Mouse (Mus musculus): ENCODE results near the gene Chsy1. TPM values are rescaled to one million over a fixed set of nuclear protein-coding genes. Genes with fewer than 3 reads are reported as not detected.

Gene Chsy1
- polyA plus RNA-seq, 1 experiment from 2014 or later = 13.4 TPM

- ATAC-seq (replicated peaks; ENCODE audit: insufficient number of reproducible peaks, insufficient read depth, low FRiP score, low read depth) = no peak
- Histone ChIP-seq H3K27ac (peak overlapping the region; percentile 7; the same call in 1 of the 2 replicates), H3K9ac (no peak overlapping the region), H3K4me3 (no peak overlapping the region), H3K9me3 (replicated peaks) (no peaks in the 10 kb centered on the region), H3K36me3 (no peaks in the 10 kb centered on the region), H3K4me1 (replicated peaks) (peaks cover 31% of the 10 kb centered on the region), H3K27me3 (no peaks in the 10 kb centered on the region), H3K4me2 (no peak overlapping the region)
- WGBS = 61% methylated on average over 3 of the region's 3 CpGs
Measured at GRCm38 (mm10) chr7:66140095-66140494, 30.8 kb downstream of the Chsy1 start.

GRCm38 (mm10) chr7:66140923-66141570 lies 31.7 kb downstream of the Chsy1 start:
- Histone ChIP-seq H3K36me3 (no peaks in the 10 kb centered on the region), H3K4me3 (no peak overlapping the region), H3K27me3 (no peaks in the 10 kb centered on the region), H3K4me1 (replicated peaks) (peaks cover 27% of the 10 kb centered on the region), H3K27ac (peak overlapping the region; percentile 24; the same call in 1 of the 2 replicates), H3K4me2 (no peak overlapping the region), H3K9ac (no peak overlapping the region), H3K9me3 (replicated peaks) (no peaks in the 10 kb centered on the region)
- ATAC-seq (replicated peaks; ENCODE audit: insufficient number of reproducible peaks, insufficient read depth, low FRiP score, low read depth) = no peak
- 75% methylated on average over 4 of the region's 4 CpGs for WGBS

GRCm38 (mm10) chr7:66142514-66142913 lies 33.2 kb downstream of the Chsy1 start:
- Histone ChIP-seq H3K9ac (no peak overlapping the region), H3K9me3 (replicated peaks) (no peaks in the 10 kb centered on the region), H3K4me1 (replicated peaks) (peaks cover 20% of the 10 kb centered on the region), H3K36me3 (no peaks in the 10 kb centered on the region), H3K27ac (no peak overlapping the region), H3K4me2 (no peak overlapping the region), H3K27me3 (no peaks in the 10 kb centered on the region), H3K4me3 (no peak overlapping the region)
- 82% methylated on average over 7 of the region's 7 CpGs for WGBS
- ATAC-seq (replicated peaks; ENCODE audit: insufficient number of reproducible peaks, insufficient read depth, low FRiP score, low read depth) = no peak

GRCm38 (mm10) chr7:66144543-66144942 lies 35.2 kb downstream of the Chsy1 start:
- no peak overlapping the region for H3K4me3 ChIP-seq
- no peaks in the 10 kb centered on the region for H3K27me3 ChIP-seq
- H3K4me2 ChIP-seq = no peak overlapping the region
- H3K36me3 ChIP-seq = no peaks in the 10 kb centered on the region
- no peak overlapping the region for H3K27ac ChIP-seq
- H3K4me1 ChIP-seq (replicated peaks) = peaks cover 19% of the 10 kb centered on the region
- ATAC-seq (replicated peaks; ENCODE audit: insufficient number of reproducible peaks, insufficient read depth, low FRiP score, low read depth) = no peak
- 84% methylated on average over 2 of the region's 2 CpGs for WGBS
- no peak overlapping the region for H3K9ac ChIP-seq
- no peaks in the 10 kb centered on the region for H3K9me3 ChIP-seq (replicated peaks)

GRCm38 (mm10) chr7:66147156-66147555 lies 37.8 kb downstream of the Chsy1 start:
- H3K27ac ChIP-seq = no peak overlapping the region
- no peaks in the 10 kb centered on the region for H3K27me3 ChIP-seq
- 100% methylated on average over 1 of the region's 1 CpGs for WGBS
- no peak overlapping the region for H3K4me3 ChIP-seq
- no peak for ATAC-seq (replicated peaks; ENCODE audit: insufficient number of reproducible peaks, insufficient read depth, low FRiP score, low read depth)
- no peak overlapping the region for H3K9ac ChIP-seq
- peaks cover 16% of the 10 kb centered on the region for H3K4me1 ChIP-seq (replicated peaks)
- no peaks in the 10 kb centered on the region for H3K36me3 ChIP-seq
- no peaks in the 10 kb centered on the region for H3K9me3 ChIP-seq (replicated peaks)
- H3K4me2 ChIP-seq = no peak overlapping the region

- Histone ChIP-seq H3K9me3 (replicated peaks) (no peaks in the 10 kb centered on the region), H3K4me2 (no peak overlapping the region), H3K9ac (no peak overlapping the region), H3K4me1 (replicated peaks) (peaks cover 16% of the 10 kb centered on the region), H3K27me3 (no peaks in the 10 kb centered on the region), H3K36me3 (peaks cover 3% of the 10 kb centered on the region; the same call in 1 of the 2 replicates), H3K4me3 (no peak overlapping the region), H3K27ac (no peak overlapping the region)
- ATAC-seq (replicated peaks; ENCODE audit: insufficient number of reproducible peaks, insufficient read depth, low FRiP score, low read depth) = no peak
- whole genome bisulfite sequencing = 96% methylated on average over 3 of the region's 3 CpGs
Measured at GRCm38 (mm10) chr7:66147816-66148215, 38.5 kb downstream of the Chsy1 start.

GRCm38 (mm10) chr7:66149506-66149905 lies 40.2 kb downstream of the Chsy1 start:
- H3K27me3 ChIP-seq = no peaks in the 10 kb centered on the region
- H3K27ac ChIP-seq = no peak overlapping the region
- H3K4me1 ChIP-seq (replicated peaks) = peaks cover 21% of the 10 kb centered on the region
- H3K4me3 ChIP-seq = no peak overlapping the region
- no peak overlapping the region for H3K9ac ChIP-seq
- H3K4me2 ChIP-seq = no peak overlapping the region
- WGBS = 65% methylated on average over 8 of the region's 8 CpGs
- no peaks in the 10 kb centered on the region for H3K9me3 ChIP-seq (replicated peaks)
- peaks cover 7% of the 10 kb centered on the region; the same call in 1 of the 2 replicates for H3K36me3 ChIP-seq
- no peak for ATAC-seq (replicated peaks; ENCODE audit: insufficient number of reproducible peaks, insufficient read depth, low FRiP score, low read depth)

GRCm38 (mm10) chr7:66150411-66150810 lies 41.1 kb downstream of the Chsy1 start:
- H3K4me2 ChIP-seq = no peak overlapping the region
- no peak overlapping the region for H3K9ac ChIP-seq
- no peak overlapping the region for H3K27ac ChIP-seq
- peaks cover 7% of the 10 kb centered on the region; the same call in 1 of the 2 replicates for H3K36me3 ChIP-seq
- H3K9me3 ChIP-seq (replicated peaks) = no peaks in the 10 kb centered on the region
- ATAC-seq (replicated peaks; ENCODE audit: insufficient number of reproducible peaks, insufficient read depth, low FRiP score, low read depth) = no peak
- no peak overlapping the region for H3K4me3 ChIP-seq
- H3K4me1 ChIP-seq (replicated peaks) = peaks cover 23% of the 10 kb centered on the region
- no peaks in the 10 kb centered on the region for H3K27me3 ChIP-seq
- 67% methylated on average over 3 of the region's 3 CpGs for WGBS

- H3K4me3 ChIP-seq = no peak overlapping the region
- no peaks in the 10 kb centered on the region for H3K9me3 ChIP-seq (replicated peaks)
- ATAC-seq (replicated peaks; ENCODE audit: insufficient number of reproducible peaks, insufficient read depth, low FRiP score, low read depth) = no peak
- no peak overlapping the region for H3K9ac ChIP-seq
- H3K4me1 ChIP-seq (replicated peaks) = peaks cover 33% of the 10 kb centered on the region
- 26% methylated on average over 9 of the region's 9 CpGs for WGBS
- peak overlapping the region; percentile 23 for H3K4me2 ChIP-seq
- no peaks in the 10 kb centered on the region for H3K27me3 ChIP-seq
- peaks cover 7% of the 10 kb centered on the region; the same call in 1 of the 2 replicates for H3K36me3 ChIP-seq
- H3K27ac ChIP-seq = peak overlapping the region; percentile 84
Measured at GRCm38 (mm10) chr7:66157413-66157812, 48.1 kb downstream of the Chsy1 start.

- no peak for ATAC-seq (replicated peaks; ENCODE audit: insufficient number of reproducible peaks, insufficient read depth, low FRiP score, low read depth)
- 73% methylated on average over 4 of the region's 4 CpGs for WGBS
- no peaks in the 10 kb centered on the region for H3K27me3 ChIP-seq
- H3K36me3 ChIP-seq = peaks cover 3% of the 10 kb centered on the region; the same call in 1 of the 2 replicates
- peak overlapping the region; percentile 84 for H3K27ac ChIP-seq
- peaks cover 34% of the 10 kb centered on the region for H3K4me1 ChIP-seq (replicated peaks)
- H3K4me3 ChIP-seq = no peak overlapping the region
- H3K9me3 ChIP-seq (replicated peaks) = no peaks in the 10 kb centered on the region
- peak overlapping the region; percentile 23; the same call in 1 of the 2 replicates for H3K4me2 ChIP-seq
- H3K9ac ChIP-seq = no peak overlapping the region
Measured at GRCm38 (mm10) chr7:66157861-66158415, 48.6 kb downstream of the Chsy1 start.

GRCm38 (mm10) chr7:66158616-66159129 lies 49.4 kb downstream of the Chsy1 start:
- Histone ChIP-seq H3K4me2 (no peak overlapping the region), H3K9me3 (replicated peaks) (no peaks in the 10 kb centered on the region), H3K36me3 (no peaks in the 10 kb centered on the region), H3K4me3 (no peak overlapping the region), H3K27ac (no peak overlapping the region), H3K4me1 (replicated peaks) (peaks cover 41% of the 10 kb centered on the region), H3K9ac (no peak overlapping the region), H3K27me3 (no peaks in the 10 kb centered on the region)
- 83% methylated on average over 9 of the region's 9 CpGs for WGBS
- no peak for ATAC-seq (replicated peaks; ENCODE audit: insufficient number of reproducible peaks, insufficient read depth, low FRiP score, low read depth)

All from heart, embryonic 15.5 days (tissue).